Mouse (Mus musculus) CD4-positive, CD25-positive, alpha-beta regulatory T cell, adult 2 months (primary cell): Measurements from ENCODE around the gene Acmsd.

Source experiments
- DNase-seq: peaks from one replicate; pipeline ENCODE4 v3.0.0-alpha.2; 2012; ENCODE audit warnings: low read depth, low spot score

The Acmsd gene

DNA sequence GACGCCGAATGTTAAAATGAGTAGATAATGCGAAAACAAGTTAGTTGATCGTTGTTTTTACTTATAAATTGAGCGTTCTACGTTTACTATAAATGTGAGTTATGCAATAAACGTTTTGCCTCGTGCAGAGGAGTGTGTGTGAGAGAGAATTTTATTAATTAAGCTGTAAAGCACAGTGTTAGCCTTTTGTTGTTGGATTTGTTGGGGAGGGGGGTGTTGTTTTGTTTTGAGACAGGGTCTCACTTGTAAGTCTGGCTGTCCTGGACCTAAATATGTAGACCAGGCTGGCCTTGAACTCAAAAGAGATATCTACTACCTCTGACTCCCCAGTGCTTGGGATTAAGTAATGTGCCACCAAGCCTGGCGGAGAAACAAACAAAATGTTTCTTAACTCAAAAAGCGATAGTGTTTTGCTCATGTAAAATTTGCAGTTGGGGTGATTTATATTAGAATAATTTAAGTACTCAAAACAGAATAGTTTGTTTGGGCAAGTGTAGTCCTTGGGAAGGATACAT lies 46.0 kb downstream of the Acmsd start:
- DNase-seq = no peak

DNA sequence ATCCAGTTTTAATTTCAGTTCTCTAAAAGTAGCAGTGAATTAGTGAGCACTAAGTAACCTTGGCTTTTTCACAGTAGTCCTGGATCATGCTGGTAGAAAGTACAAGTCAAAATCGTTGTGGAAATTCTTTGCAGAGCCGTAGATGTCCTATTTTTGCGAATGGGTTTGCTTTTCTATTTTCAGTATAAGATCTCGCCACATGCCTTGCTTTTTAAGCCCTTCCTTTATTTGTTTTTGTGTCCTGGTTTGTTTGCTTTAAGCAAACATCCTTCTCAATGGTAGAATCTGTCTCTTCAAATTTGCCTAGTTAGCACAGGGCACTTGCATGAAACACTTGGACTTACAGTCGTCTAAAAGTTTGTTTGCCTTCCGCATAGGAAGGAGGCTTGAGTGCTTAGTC lies 47.0 kb downstream of the Acmsd start:
- DNase-seq = no peak

DNA sequence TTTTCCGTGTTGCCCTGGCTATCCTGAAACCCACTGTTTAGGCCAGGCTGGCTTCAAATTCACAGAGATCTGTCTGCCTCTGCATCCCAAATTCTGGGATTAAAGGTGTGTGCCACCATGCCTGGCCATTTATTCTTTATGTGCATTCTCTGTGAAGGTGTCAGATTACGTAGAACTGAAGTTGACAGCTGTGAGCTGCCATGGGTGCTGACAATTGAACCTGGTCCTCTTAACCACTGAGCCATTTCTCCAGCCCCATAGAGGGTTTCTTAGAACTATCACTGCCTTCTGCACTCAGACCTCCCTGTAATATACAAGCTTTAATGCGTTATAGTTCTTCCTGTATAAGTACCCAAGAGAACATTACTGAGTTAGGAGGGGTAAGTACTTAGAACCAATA lies 49.4 kb downstream of the Acmsd start:
- no peak for DNase-seq

- no peak for DNase-seq
Observed at GRCm38 (mm10) chr1:127780142-127780541, 50.9 kb downstream of the Acmsd start.

DNA sequence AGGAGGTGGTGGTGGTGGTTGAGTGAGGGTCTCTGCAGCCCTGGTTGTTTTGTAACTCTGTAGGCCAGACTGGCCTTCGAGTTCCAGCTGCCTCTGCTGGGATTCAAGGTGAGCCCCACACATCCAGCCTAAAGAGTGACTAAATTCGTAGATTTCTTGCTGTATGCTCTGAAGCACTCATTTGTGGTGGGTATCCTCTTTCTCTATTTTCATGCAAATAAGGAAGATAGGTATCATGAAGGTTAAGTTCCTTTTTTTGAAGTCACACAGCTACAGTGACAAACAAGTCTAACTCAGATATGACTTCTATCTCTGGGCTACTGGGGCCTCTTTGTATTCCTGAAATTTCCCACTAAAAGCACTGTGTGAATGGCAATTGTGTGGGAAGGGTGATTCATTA lies 51.6 kb downstream of the Acmsd start:
- DNase-seq = no peak

DNA sequence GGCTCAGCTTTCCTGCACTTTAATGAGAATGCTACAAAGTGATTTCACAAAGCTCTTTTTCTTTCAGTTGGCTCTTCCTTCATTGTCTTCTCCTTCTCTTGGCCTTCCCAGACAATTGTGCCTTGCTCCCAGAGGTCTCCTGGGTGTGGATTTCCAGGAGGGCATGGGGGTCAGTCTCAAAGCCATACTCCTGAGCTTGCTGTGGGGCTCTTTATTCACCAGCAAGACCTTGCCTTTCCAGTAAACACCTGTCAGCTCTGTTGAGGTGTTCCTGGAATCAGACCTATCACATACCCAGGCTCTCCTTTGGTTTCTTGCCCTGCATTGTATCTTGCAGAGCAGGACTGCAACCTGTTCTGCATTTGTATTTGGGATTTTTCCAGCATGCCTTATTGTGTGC lies 54.6 kb downstream of the Acmsd start:
- no peak for DNase-seq

- DNase-seq = no peak
Observed at GRCm38 (mm10) chr1:127785882-127786281, 56.7 kb downstream of the Acmsd start.

DNA sequence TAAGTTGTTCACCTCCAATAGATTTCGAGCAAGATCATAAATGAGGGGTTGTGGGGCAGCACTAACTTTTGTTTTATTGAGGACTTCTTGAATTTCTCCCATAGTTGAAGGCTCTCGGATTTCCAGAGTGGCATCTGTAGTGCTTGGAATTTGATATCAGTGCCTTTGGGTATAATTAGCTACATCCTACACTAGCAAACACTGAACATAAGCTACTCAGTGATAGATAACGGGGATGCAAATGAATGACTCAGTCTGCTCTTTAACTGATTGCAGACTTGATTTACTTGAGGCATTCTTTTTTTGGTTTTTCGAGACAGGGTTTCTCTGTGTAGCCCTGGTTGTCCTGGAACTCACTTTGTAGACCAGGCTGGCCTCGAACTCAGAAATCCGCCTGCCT lies 59.7 kb downstream of the Acmsd start:
- DNase-seq = no peak

- no peak for DNase-seq
Observed at GRCm38 (mm10) chr1:127793459-127793858, 64.2 kb downstream of the Acmsd start.

DNA sequence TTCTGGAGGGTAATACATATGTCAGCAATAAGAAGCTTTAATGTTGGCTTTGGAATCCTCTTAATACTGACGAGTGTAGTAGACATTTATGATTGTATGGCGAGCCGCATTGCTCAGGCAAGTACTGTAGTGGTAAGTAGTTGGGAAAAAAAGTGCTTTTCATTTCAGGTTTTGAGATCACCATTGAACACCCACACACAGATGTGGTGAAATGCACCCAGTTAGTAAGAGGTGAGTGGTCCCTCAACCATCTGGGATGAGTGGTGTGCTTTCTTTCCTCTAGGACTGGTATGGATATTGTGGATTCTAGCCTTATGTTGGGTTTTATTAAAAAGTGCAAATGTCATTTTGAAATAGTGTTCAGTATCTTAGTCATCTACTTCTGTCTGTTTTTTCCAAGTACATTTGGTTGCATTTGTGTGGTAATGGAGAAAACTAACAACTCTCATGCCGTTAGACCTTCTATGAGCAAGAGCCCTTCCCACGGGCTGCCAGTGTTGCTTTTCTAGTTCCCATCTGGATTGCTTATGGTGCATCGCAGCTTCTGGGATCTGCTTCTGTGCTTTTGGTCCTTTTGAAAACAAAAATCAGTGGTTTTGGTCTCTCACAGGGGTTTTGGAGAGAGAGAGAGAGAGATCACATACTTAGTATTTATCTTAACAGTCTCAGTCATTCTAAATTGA lies 66.0 kb downstream of the Acmsd start:
- DNase-seq = no peak

DNA sequence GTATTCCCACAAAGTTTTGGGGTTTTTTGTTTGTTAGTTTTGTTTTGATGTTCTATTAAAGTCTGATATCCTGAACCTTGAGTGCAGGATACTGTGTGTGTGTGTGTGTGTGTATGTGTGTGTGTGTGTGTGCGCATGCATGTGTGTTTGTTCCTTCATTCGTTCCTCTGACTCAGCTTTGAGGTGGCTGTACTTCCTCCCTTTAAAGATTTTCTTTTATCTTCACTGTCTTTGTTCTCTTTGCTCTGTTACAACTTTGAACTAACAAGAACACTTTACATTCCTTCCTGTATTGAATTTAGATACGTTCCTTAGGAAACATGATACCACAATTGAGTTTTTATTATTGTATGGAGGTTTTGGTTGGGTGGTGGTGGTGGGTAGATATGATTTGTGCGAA lies 67.1 kb downstream of the Acmsd start:
- DNase-seq = peak; percentile 76

GRCm38 (mm10) chr1:127796752-127797151 lies 67.5 kb downstream of the Acmsd start:
- no peak for DNase-seq

DNA sequence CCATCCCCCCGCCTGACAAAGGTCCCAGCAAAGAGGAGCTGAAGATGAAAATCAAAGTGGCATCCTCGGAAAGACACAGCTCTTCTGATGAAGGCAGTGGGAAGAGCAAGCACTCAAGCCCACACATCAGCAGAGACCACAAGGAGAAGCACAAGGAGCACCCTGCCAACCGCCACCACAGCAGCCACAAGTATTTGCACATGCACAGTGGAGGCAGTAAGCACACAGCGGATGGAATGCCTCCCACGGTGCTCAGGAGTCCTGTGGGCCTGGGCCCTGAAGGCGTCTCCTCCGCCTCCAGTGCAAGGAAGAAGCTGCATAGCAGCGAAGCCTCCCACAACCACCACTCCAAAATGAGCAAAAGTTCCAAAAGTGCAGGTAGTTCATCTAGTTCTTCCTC lies 73.7 kb downstream of the Acmsd start:
- DNase-seq = no peak

DNA sequence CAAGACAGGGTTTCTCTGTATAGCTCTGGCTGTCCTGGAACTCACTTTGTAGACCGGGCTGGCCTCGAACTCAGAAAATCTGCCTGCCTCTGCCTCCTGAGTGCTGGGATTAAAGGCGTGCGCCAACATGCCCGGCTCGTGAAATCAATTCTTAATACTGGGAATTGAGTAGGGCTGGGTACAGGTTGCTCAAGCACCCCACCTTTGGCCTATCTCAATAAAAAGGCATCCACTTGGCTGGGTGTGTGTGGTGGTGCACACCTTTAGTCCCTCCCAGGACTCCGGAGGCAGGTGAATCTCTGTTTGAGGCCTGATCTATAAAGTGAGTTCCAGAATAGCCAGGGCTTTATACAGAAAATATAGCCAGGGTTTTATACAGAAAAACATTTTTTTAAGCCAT lies 79.5 kb downstream of the Acmsd start:
- no peak for DNase-seq

- DNase-seq = peak; percentile 45
Observed at GRCm38 (mm10) chr1:127812929-127813328, 83.7 kb downstream of the Acmsd start.

DNA sequence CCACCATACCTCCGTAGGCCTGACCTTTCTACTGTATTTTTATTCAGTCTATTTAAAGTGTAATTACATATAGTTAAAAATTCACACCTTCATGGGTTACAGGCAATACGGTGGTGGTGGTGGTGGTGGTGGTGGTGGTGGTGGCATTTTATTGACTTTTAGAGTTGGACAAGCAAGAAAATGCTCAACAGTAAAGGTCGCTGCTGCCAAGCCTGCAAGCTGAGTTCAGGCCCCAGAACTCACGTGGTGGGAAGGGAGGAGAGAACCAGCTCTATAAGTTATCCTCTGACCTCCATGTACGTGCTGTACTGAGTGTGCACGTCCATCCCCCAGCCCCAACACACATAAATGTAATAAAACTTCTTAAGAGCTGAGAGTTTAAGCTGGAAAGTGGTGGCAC lies 87.2 kb downstream of the Acmsd start:
- DNase-seq = no peak
